In genomic region chr3:41408821-41409737, GRCm38 (mm10) we compare ENCODE assay signal across 8 mouse cellular contexts.
A peak's percentile ranks its signal among the peaks of the same experiment; 100 is the strongest.
DNase-seq lines count a peak whose midpoint lies in the region; ATAC-seq and TF ChIP-seq lines count a peak whose summit lies in the region.

No protein-coding gene starts in this region.

- peak; percentile 79 for ATAC-seq in kidney, embryonic 15.5 days (replicated peaks; ENCODE audit: low FRiP score)
- ATAC-seq in megakaryocyte progenitor cell, adult 5-6 weeks (replicated peaks; ENCODE audit: poor library complexity), result peak; percentile 17; the same call in 1 of the 2 replicates

- no peak overlapping the region for H3K27ac ChIP-seq in layer of hippocampus, adult 2 months
- H3K27ac ChIP-seq in heart, embryonic 10.5 days, result peak overlapping the region; percentile 94
- peak overlapping the region; percentile 22; the same call in 1 of the 2 replicates for H3K27ac ChIP-seq in kidney, embryonic 15.5 days

- peak overlapping the region; percentile 58 for H3K4me2 ChIP-seq in kidney, embryonic 15.5 days

- no peak for DNase-seq in layer of hippocampus, adult 2 months (ENCODE audit: low spot score in 2 of 2)
- DNase-seq in layer of hippocampus, adult 9-10 months (ENCODE audit: low spot score), result no peak
- peak; percentile 18 to 21 for DNase-seq in adrenal gland, postnatal 36 days
- peak; percentile 84 for DNase-seq in heart, embryonic 10.5 days (ENCODE audit: low spot score)
- peak; percentile 5 for DNase-seq in telencephalon, adult 2 months (ENCODE audit: low read depth, low spot score)
- DNase-seq in cerebellum, adult 18-20 months, result no peak

- no peaks in the 10 kb centered on the region for H3K9me3 ChIP-seq in heart, embryonic 10.5 days
- no peaks in the 10 kb centered on the region for H3K9me3 ChIP-seq in kidney, embryonic 15.5 days (replicated peaks)

- H3K4me3 ChIP-seq in layer of hippocampus, adult 2 months, result peak overlapping the region; percentile 53
- peak overlapping the region; percentile 58 for H3K4me3 ChIP-seq in heart, embryonic 10.5 days
- H3K4me3 ChIP-seq in kidney, embryonic 15.5 days (replicated peaks), result peak overlapping the region; percentile 43

- no peaks in the 10 kb centered on the region for H3K27me3 ChIP-seq in heart, embryonic 10.5 days (ENCODE audit: insufficient read depth, poor library complexity, severe bottlenecking)
- H3K27me3 ChIP-seq in kidney, embryonic 15.5 days, result no peaks in the 10 kb centered on the region

- H3K36me3 ChIP-seq in heart, embryonic 10.5 days, result no peaks in the 10 kb centered on the region
- no peaks in the 10 kb centered on the region for H3K36me3 ChIP-seq in kidney, embryonic 15.5 days

- H3K9ac ChIP-seq in kidney, embryonic 15.5 days, result peak overlapping the region; percentile 17; the same call in 1 of the 2 replicates

- peaks cover 20% of the 10 kb centered on the region for H3K4me1 ChIP-seq in heart, embryonic 10.5 days
- peaks cover 14% of the 10 kb centered on the region for H3K4me1 ChIP-seq in kidney, embryonic 15.5 days

- peak; percentile 20 for TF ChIP-seq CTCF in layer of hippocampus, adult 2 months (conservative IDR thresholded peaks at IDR 0.05)

- 10% methylated on average over 15 of the region's 15 CpGs for WGBS in heart, embryonic 10.5 days
- 16% methylated on average over 15 of the region's 15 CpGs for WGBS in kidney, embryonic 15.5 days

Comparison
In these comparisons a context has a peak if more than half of its experiments do, and no peak if none do; other contexts are left out.
1. DNase-seq: peak in adrenal gland, postnatal 36 days (2 of 2), heart, embryonic 10.5 days (single experiment) and telencephalon, adult 2 months (single experiment); none in layer of hippocampus, adult 2 months (0 of 2), layer of hippocampus, adult 9-10 months (single experiment) and cerebellum, adult 18-20 months (0 of 2).
2. Peak in every context shown above with its lines, with median percentiles within 50 percentile points of each other: H3K4me3 ChIP-seq.